Mouse (Mus musculus): ENCODE results near the gene Lgr4. TPM values are rescaled to one million over a fixed set of nuclear protein-coding genes. Genes with fewer than 3 reads are reported as not detected.

Gene Lgr4
- polyA plus RNA-seq, 2 experiments = 3.0 to 3.9 TPM

- no peaks in the 10 kb centered on the region for H3K27me3 ChIP-seq (ENCODE audit: control insufficient read depth, insufficient read depth, low read length)
- H3K36me3 ChIP-seq (replicated peaks; ENCODE audit: control insufficient read depth, insufficient read depth, low read depth) = no peaks in the 10 kb centered on the region
- no peak overlapping the region for H3K4me3 ChIP-seq (ENCODE audit: insufficient read depth in 1 of 2, low read depth in 2 of 2, low read length in 2 of 2)
- H3K4me2 ChIP-seq (ENCODE audit: low read depth) = no peak overlapping the region
- no peak overlapping the region for H3K27ac ChIP-seq
- peaks cover 0 to 5% of the 10 kb centered on the region in 2 experiments; a peak in 2 of 4 replicates for H3K4me1 ChIP-seq (replicated peaks; ENCODE audit: control insufficient read depth in 2 of 2, insufficient read depth in 2 of 2, low read length in 1 of 2)
- no peak overlapping the region for H3K9ac ChIP-seq (replicated peaks)
- DNase-seq (ENCODE audit: low read depth in 3 of 3, low spot score in 3 of 3) = no peak
- TF ChIP-seq EP300 (IDR thresholded peaks at IDR 0.05; ENCODE audit: low read depth) = no peak
- H3K9me3 ChIP-seq (ENCODE audit: control insufficient read depth, low read length) = no peaks in the 10 kb centered on the region
- ATAC-seq (ENCODE audit: insufficient read depth) = no peak
- WGBS (ENCODE audit: insufficient replicate concordance) = 74% methylated on average over 6 of the region's 6 CpGs
Measured at GRCm38 (mm10) chr2:109977322-109977721, 59.9 kb downstream of the Lgr4 start.

- H3K9ac ChIP-seq (replicated peaks) = no peak overlapping the region
- DNase-seq (ENCODE audit: low read depth in 3 of 3, low spot score in 3 of 3) (no peak), ATAC-seq (ENCODE audit: insufficient read depth) (no peak)
- no peak overlapping the region for H3K4me3 ChIP-seq (ENCODE audit: insufficient read depth in 1 of 2, low read depth in 2 of 2, low read length in 2 of 2)
- no peak overlapping the region for H3K4me2 ChIP-seq (ENCODE audit: low read depth)
- H3K27me3 ChIP-seq (ENCODE audit: control insufficient read depth, insufficient read depth, low read length) = no peaks in the 10 kb centered on the region
- no peak overlapping the region for H3K27ac ChIP-seq
- TF ChIP-seq CTCF (IDR thresholded peaks at IDR 0.05; ENCODE audit: low read depth) (no peak), EP300 (IDR thresholded peaks at IDR 0.05; ENCODE audit: low read depth) (no peak)
- H3K9me3 ChIP-seq (ENCODE audit: control insufficient read depth, low read length) = no peaks in the 10 kb centered on the region
- no peaks in the 10 kb centered on the region for H3K36me3 ChIP-seq (replicated peaks; ENCODE audit: control insufficient read depth, insufficient read depth, low read depth)
- 0 out of 4 replicates have a peak, but pooled peaks cover 0 to 2% of the 10 kb centered on the region in 2 experiments for H3K4me1 ChIP-seq (replicated peaks; ENCODE audit: control insufficient read depth in 2 of 2, insufficient read depth in 2 of 2, low read length in 1 of 2)
Measured at GRCm38 (mm10) chr2:109979209-109979608, 61.8 kb downstream of the Lgr4 start.

- Histone ChIP-seq H3K4me1 (replicated peaks; ENCODE audit: control insufficient read depth in 2 of 2, insufficient read depth in 2 of 2, low read length in 1 of 2) (peaks cover 0 to 21% of the 10 kb centered on the region in 2 experiments; a peak in 2 of 4 replicates), H3K36me3 (replicated peaks; ENCODE audit: control insufficient read depth, insufficient read depth, low read depth) (no peaks in the 10 kb centered on the region), H3K4me3 (ENCODE audit: insufficient read depth in 1 of 2, low read depth in 2 of 2, low read length in 2 of 2) (no peak overlapping the region), H3K4me2 (ENCODE audit: low read depth) (no peak overlapping the region), H3K27me3 (ENCODE audit: control insufficient read depth, insufficient read depth, low read length) (no peaks in the 10 kb centered on the region), H3K9me3 (ENCODE audit: control insufficient read depth, low read length) (no peaks in the 10 kb centered on the region), H3K9ac (replicated peaks) (no peak overlapping the region), H3K27ac (no peak overlapping the region)
- TF ChIP-seq EP300 (IDR thresholded peaks at IDR 0.05; ENCODE audit: low read depth) (no peak), CTCF (IDR thresholded peaks at IDR 0.05; ENCODE audit: low read depth) (no peak)
- no peak for DNase-seq (ENCODE audit: low read depth in 3 of 3, low spot score in 3 of 3)
- no peak for ATAC-seq (ENCODE audit: insufficient read depth)
- 76% methylated on average over 6 of the region's 6 CpGs for WGBS (ENCODE audit: insufficient replicate concordance)
Measured at GRCm38 (mm10) chr2:109983435-109983834, 66.0 kb downstream of the Lgr4 start.

GRCm38 (mm10) chr2:109984930-109985329 lies 67.5 kb downstream of the Lgr4 start:
- Histone ChIP-seq H3K4me3 (ENCODE audit: insufficient read depth in 1 of 2, low read depth in 2 of 2, low read length in 2 of 2) (no peak overlapping the region), H3K4me1 (replicated peaks; ENCODE audit: control insufficient read depth in 2 of 2, insufficient read depth in 2 of 2, low read length in 1 of 2) (peaks cover 0 to 23% of the 10 kb centered on the region in 2 experiments; a peak in 2 of 4 replicates), H3K9me3 (ENCODE audit: control insufficient read depth, low read length) (no peaks in the 10 kb centered on the region), H3K27ac (no peak overlapping the region), H3K27me3 (ENCODE audit: control insufficient read depth, insufficient read depth, low read length) (no peaks in the 10 kb centered on the region), H3K9ac (replicated peaks) (no peak overlapping the region), H3K36me3 (replicated peaks; ENCODE audit: control insufficient read depth, insufficient read depth, low read depth) (no peaks in the 10 kb centered on the region), H3K4me2 (ENCODE audit: low read depth) (no peak overlapping the region)
- 29% methylated on average over 1 of the region's 1 CpGs for WGBS (ENCODE audit: insufficient replicate concordance)
- DNase-seq (ENCODE audit: low read depth in 3 of 3, low spot score in 3 of 3) (peak in 2 of 3 experiments; percentile 19 to 30), ATAC-seq (ENCODE audit: insufficient read depth) (peak; percentile 62)
- TF ChIP-seq CTCF (IDR thresholded peaks at IDR 0.05; ENCODE audit: low read depth) (no peak), EP300 (IDR thresholded peaks at IDR 0.05; ENCODE audit: low read depth) (no peak)

- H3K36me3 ChIP-seq (replicated peaks; ENCODE audit: control insufficient read depth, insufficient read depth, low read depth) = no peaks in the 10 kb centered on the region
- no peak for TF ChIP-seq EP300 (IDR thresholded peaks at IDR 0.05; ENCODE audit: low read depth)
- TF ChIP-seq CTCF (IDR thresholded peaks at IDR 0.05; ENCODE audit: low read depth) = no peak
- H3K4me2 ChIP-seq (ENCODE audit: low read depth) = no peak overlapping the region
- H3K27me3 ChIP-seq (ENCODE audit: control insufficient read depth, insufficient read depth, low read length) = no peaks in the 10 kb centered on the region
- no peak overlapping the region for H3K9ac ChIP-seq (replicated peaks)
- ATAC-seq (ENCODE audit: insufficient read depth) (no peak), DNase-seq (ENCODE audit: low read depth in 3 of 3, low spot score in 3 of 3) (no peak)
- WGBS (ENCODE audit: insufficient replicate concordance) = 61% methylated on average over 9 of the region's 9 CpGs
- H3K9me3 ChIP-seq (ENCODE audit: control insufficient read depth, low read length) = no peaks in the 10 kb centered on the region
- peaks cover 0 to 25% of the 10 kb centered on the region in 2 experiments; a peak in 2 of 4 replicates for H3K4me1 ChIP-seq (replicated peaks; ENCODE audit: control insufficient read depth in 2 of 2, insufficient read depth in 2 of 2, low read length in 1 of 2)
- H3K27ac ChIP-seq = no peak overlapping the region
- no peak overlapping the region for H3K4me3 ChIP-seq (ENCODE audit: insufficient read depth in 1 of 2, low read depth in 2 of 2, low read length in 2 of 2)
Measured at GRCm38 (mm10) chr2:109985560-109985959, 68.1 kb downstream of the Lgr4 start.
